Mouse (Mus musculus) liver, embryonic 14 days (tissue): Measurements from ENCODE around the gene Arxes1. TPM values are rescaled to one million over a fixed set of nuclear protein-coding genes. Genes with fewer than 3 reads are reported as not detected.

Experiments
- polyA plus RNA-seq: library from polyadenylated mRNA; depleted of rRNA; stranded (reverse); fragments of >200 nt; gene quantifications from 2 replicates; pipeline ENCODE4 v1.2.3, GENCODE M21; 2012; rRNA removed

Arxes1 gene
- 2.6 and 3.1 TPM in 2 replicates for polyA plus RNA-seq

GRCm38 (mm10) chrX:136032799-136033763 is at the start of gene Arxes1:
Arxes1 (plus strand) TSS chrX:136033367.

GRCm38 (mm10) chrX:135993664-135994119 is 39.5 kb upstream of the Arxes1 start, which contains the start of gene Arxes2:
Arxes2 (plus strand) TSS chrX:135993824.

GRCm38 (mm10) chrX:136068020-136068419 is 34.9 kb downstream of the Arxes1 start, which contains the start of gene Bex2:
Bex2 (minus strand) TSS chrX:136068236.

Other genes starting within 250 kb of the Arxes1 start
- gene Bhlhb9, start 235.8 kb upstream of the Arxes1 start, polyA plus RNA-seq = 5.7 and 6.1 TPM in 2 replicates
- gene Gprasp2, start 194.3 kb upstream of the Arxes1 start, polyA plus RNA-seq = 0.73 and 0.94 TPM in 2 replicates
- gene Arxes2, start 39.5 kb upstream of the Arxes1 start, polyA plus RNA-seq = 8.3 and 9.7 TPM in 2 replicates
- 102 and 103 TPM in 2 replicates for gene Bex2, start 34.9 kb downstream of the Arxes1 start, polyA plus RNA-seq
- gene Nxf3, start 51.9 kb downstream of the Arxes1 start, polyA plus RNA-seq = 0.46 and 0.54 TPM in 2 replicates
- 156 and 169 TPM in 2 replicates for gene Bex4, start 105.6 kb downstream of the Arxes1 start, polyA plus RNA-seq
- gene Tceal8, start 139.0 kb downstream of the Arxes1 start, polyA plus RNA-seq = 106 and 123 TPM in 2 replicates
- 16.5 and 19.9 TPM in 2 replicates for gene Tceal5, start 170.5 kb downstream of the Arxes1 start, polyA plus RNA-seq
- gene Tceal7, start 181.4 kb downstream of the Arxes1 start, polyA plus RNA-seq = 0.20 and 3.1 TPM in 2 replicates
- gene Bex1, start 182.1 kb downstream of the Arxes1 start, polyA plus RNA-seq = 184 and 188 TPM in 2 replicates
- 145 and 156 TPM in 2 replicates for gene Tceal9, start 211.7 kb downstream of the Arxes1 start, polyA plus RNA-seq
- 235 and 241 TPM in 2 replicates for gene Bex3, start 236.9 kb downstream of the Arxes1 start, polyA plus RNA-seq